Mouse (Mus musculus) embryonic facial prominence, embryonic 11.5 days (tissue): ENCODE measurements at regions not wholly inside any gene's neighbourhood (a gene's known extent, or its start where the extent isn't known, plus 50 kb on each side); places are given as distances from the start of the nearest gene placed in this dataset.

Experiments used
- ATAC-seq: fragments of 200-750 bp; cut with Nextera tagmentation; replicated peaks from 2 replicates; pipeline ENCODE4 v1.8.0; 2017; ENCODE audit warnings: low read depth; ENCODE audit not compliant: insufficient number of reproducible peaks, low FRiP score, low TSS enrichment
- DNase-seq: peaks from one replicate; pipeline ENCODE4 v3.0.0-alpha.2; 2015; ENCODE audit warnings: low spot score
- H3K27ac ChIP-seq: fragments of 300-500 bp; sonication (generic); replicated peaks from 2 replicates; pipeline ENCODE4 v1.5.1; 2014; ENCODE audit warnings: mild to moderate bottlenecking, low read depth, low read length, control low read depth
- H3K27me3 ChIP-seq: fragments of 300-500 bp; sonication (generic); 2 replicates; pipeline ENCODE4 v1.6.1; 2014; ENCODE audit warnings: mild to moderate bottlenecking, low read length, moderate library complexity, mixed read lengths; ENCODE audit not compliant: control insufficient read depth, insufficient read depth
- H3K36me3 ChIP-seq: fragments of 300-500 bp; sonication (generic); replicated peaks from 2 replicates; pipeline ENCODE4 v1.6.1; 2014; ENCODE audit warnings: low read depth, mild to moderate bottlenecking, low read length, moderate library complexity, mixed read lengths; ENCODE audit not compliant: control insufficient read depth, insufficient read depth
- H3K4me1 ChIP-seq: fragments of 300-500 bp; sonication (generic); 2 replicates; pipeline ENCODE4 v1.6.1; 2014; ENCODE audit warnings: low read length, mixed read lengths; ENCODE audit not compliant: control insufficient read depth, insufficient read depth
- H3K4me2 ChIP-seq: fragments of 300-500 bp; sonication (generic); 2 replicates; pipeline ENCODE4 v1.6.1; 2014; ENCODE audit warnings: low read depth, mild to moderate bottlenecking, control low read depth, low read length, moderate library complexity
- H3K4me3 ChIP-seq: fragments of 300-500 bp; sonication (generic); 2 replicates; pipeline ENCODE4 v1.5.1; 2014; ENCODE audit warnings: low read depth, low read length, control low read depth
- H3K9ac ChIP-seq: fragments of 300-500 bp; sonication (generic); replicated peaks from 2 replicates; pipeline ENCODE4 v1.6.1; 2014; ENCODE audit warnings: mild to moderate bottlenecking, control low read depth, low read length
- H3K9me3 ChIP-seq: fragments of 300-500 bp; sonication (generic); replicated peaks from 2 replicates; pipeline ENCODE4 v1.6.1; 2016; ENCODE audit warnings: mild to moderate bottlenecking, low read length, inconsistent platforms, mixed read lengths; ENCODE audit not compliant: control insufficient read depth
- WGBS: fragments of 180-500 bp; shearing (Covaris S2); extraction: QIAGEN DNeasy Blood & Tissue Kit; methylation state at CpG from one replicate; pipeline ENCODE4 v1.1.7; 2014; 5-methylcytosine and 5-hydroxymethylcytosine counted together

DNA sequence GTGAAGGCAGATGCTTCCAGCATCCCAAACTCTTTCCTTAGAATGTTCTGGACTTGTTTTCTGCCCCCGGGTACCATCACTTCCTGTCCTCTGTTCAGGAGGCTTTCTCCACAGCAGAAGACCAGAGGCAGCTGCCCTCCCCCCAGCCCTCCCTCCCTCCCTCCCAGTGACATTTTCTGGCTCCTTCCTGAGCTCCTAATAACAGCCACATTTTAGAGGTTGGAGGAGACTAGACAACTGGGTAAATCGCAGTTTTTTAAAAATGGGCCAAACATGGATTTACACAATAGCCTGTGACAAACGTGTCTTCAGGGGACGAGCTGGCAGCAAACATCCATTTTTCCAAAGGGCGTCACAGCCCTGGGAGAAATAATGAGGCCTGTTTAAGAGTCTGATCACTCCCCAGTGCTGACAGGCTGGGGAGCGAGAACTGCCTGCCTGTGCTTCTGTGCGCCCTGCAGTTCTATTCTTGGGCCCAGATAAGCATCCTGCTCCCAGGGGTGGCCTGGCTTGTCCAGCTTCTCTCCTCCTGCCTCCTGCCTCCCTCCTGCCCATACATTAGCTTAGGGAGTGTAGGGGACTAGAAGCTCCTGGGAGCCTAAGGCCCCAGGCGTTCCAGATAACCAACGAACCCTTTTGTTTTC lies 299.7 kb downstream of the Matn1 start:
- ATAC-seq: no peak
- no peaks in the 10 kb centered on the region for H3K4me1 ChIP-seq
- H3K9me3 ChIP-seq: no peaks in the 10 kb centered on the region
- H3K27ac ChIP-seq: no peak overlapping the region
- no peaks in the 10 kb centered on the region for H3K27me3 ChIP-seq
- 29% methylated on average over 9 of the region's 9 CpGs for WGBS
- no peaks in the 10 kb centered on the region for H3K36me3 ChIP-seq
- peak overlapping the region; percentile 28; the same call in 1 of the 2 replicates for H3K9ac ChIP-seq
- no peak for DNase-seq
- no peak overlapping the region for H3K4me2 ChIP-seq
- no peak overlapping the region for H3K4me3 ChIP-seq

DNA sequence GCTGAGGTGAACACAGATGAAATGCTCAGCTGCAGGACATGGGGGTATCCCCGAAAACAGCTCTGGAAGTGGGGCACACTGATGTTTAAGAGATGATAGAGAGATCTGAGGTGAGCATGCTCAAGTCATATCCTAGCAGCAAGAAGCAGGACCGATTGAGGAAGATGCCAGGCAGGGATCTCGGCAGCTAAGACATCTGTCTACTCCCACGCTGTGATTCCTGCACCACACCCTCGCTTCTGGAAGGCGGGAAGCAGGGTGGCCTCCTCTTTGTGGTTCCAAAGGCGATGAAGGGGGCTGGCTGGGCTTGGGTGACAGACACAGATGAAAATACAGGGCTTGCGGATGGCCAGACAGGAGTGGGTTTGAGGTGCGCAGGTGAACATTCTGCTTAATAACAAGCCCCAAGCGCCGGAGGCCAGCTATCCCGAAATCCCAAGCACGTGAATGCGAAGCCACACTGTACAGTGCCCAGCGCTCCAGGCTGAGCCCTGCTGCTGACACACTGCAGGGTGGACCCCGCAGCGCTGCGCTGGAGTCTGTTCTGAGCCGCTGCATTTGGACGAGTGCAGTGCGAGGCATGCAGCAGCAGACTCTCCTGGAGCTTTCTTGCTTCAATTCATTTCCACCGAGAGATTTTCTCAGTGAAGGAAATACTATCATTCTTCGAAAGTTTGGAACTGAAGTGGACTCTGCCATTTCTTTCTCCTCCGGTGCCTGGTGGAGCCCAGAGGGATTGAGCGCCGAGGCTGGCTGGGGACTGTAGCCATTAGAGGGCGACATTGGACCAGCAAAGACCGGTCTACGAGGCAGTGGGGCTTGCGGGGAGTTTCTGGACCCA lies 308.6 kb downstream of the Matn1 start:
- no peaks in the 10 kb centered on the region for H3K27me3 ChIP-seq
- peak; percentile 57; the same call in 1 of the 2 replicates for ATAC-seq
- H3K4me1 ChIP-seq: no peaks in the 10 kb centered on the region
- WGBS: 23% methylated on average over 30 of the region's 30 CpGs
- H3K27ac ChIP-seq: no peak overlapping the region
- H3K36me3 ChIP-seq: no peaks in the 10 kb centered on the region
- H3K9ac ChIP-seq: peak overlapping the region; percentile 5; the same call in 1 of the 2 replicates
- no peaks in the 10 kb centered on the region for H3K9me3 ChIP-seq
- H3K4me2 ChIP-seq: peak overlapping the region; percentile 37
- peak overlapping the region; percentile 8; the same call in 1 of the 2 replicates for H3K4me3 ChIP-seq
- DNase-seq: peak; percentile 88

DNA sequence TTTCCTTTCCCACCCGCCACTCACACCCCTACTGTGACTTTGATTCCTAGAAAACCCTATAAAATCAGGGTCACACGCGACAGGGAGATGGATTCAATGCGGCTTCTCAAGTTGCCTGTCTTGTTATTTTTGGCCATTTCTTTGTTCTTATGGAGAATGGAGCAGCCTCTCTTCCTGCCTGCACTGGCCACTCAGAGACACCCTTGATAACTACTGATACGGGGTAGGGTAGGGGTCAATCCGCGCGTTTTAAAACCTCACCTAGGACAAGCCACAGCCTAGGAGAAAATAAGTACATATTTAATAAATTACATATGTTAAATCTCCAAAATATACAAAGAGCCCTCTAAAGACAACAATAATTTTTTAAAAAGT lies 309.2 kb downstream of the Matn1 start:
- H3K9me3 ChIP-seq: no peaks in the 10 kb centered on the region
- no peak overlapping the region for H3K9ac ChIP-seq
- H3K4me2 ChIP-seq: no peak overlapping the region; the same call in 1 of the 2 replicates
- H3K4me3 ChIP-seq: no peak overlapping the region
- H3K36me3 ChIP-seq: no peaks in the 10 kb centered on the region
- no peaks in the 10 kb centered on the region for H3K4me1 ChIP-seq
- DNase-seq: no peak
- 8% methylated on average over 8 of the region's 8 CpGs for WGBS
- H3K27ac ChIP-seq: no peak overlapping the region
- no peak for ATAC-seq
- no peaks in the 10 kb centered on the region for H3K27me3 ChIP-seq

- WGBS: 44% methylated on average over 7 of the region's 7 CpGs
- Histone ChIP-seq H3K36me3 (no peaks in the 10 kb centered on the region), H3K27me3 (no peaks in the 10 kb centered on the region), H3K4me3 (no peak overlapping the region), H3K27ac (no peak overlapping the region), H3K9me3 (no peaks in the 10 kb centered on the region), H3K4me1 (no peaks in the 10 kb centered on the region), H3K9ac (no peak overlapping the region), H3K4me2 (no peak overlapping the region)
- DNase-seq (no peak), ATAC-seq (no peak)
Observed at GRCm38 (mm10) chr4:131254243-131254642, 310.1 kb downstream of the Matn1 start.

GRCm38 (mm10) chr4:131254691-131255090 lies 310.5 kb downstream of the Matn1 start:
- Histone ChIP-seq H3K4me3 (no peak overlapping the region), H3K4me2 (no peak overlapping the region), H3K36me3 (no peaks in the 10 kb centered on the region), H3K9me3 (no peaks in the 10 kb centered on the region), H3K4me1 (no peaks in the 10 kb centered on the region), H3K27ac (no peak overlapping the region), H3K9ac (no peak overlapping the region), H3K27me3 (no peaks in the 10 kb centered on the region)
- WGBS: 43% methylated on average over 6 of the region's 6 CpGs
- ATAC-seq (no peak), DNase-seq (peak; percentile 56)

DNA sequence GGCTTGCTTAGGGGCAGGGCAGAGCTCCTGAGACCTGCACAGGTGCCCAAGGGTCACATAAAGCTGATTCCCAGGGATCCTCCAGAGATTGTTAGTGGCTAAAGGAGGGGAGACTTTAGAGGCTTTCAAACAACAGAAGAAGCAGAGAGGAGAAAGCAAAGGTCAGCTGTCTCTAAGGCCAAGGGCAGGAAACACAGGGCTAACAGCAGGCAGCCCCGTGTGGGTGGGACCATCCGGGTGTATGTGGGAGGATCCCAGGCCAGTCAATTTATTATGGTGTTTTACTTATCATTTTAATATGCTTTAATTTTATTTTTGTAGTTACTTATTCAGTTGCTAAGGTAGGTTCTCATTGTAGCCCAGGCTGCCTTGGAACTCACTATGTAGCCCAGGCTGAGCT lies 317.1 kb downstream of the Matn1 start:
- H3K36me3 ChIP-seq: no peaks in the 10 kb centered on the region
- WGBS: 62% methylated on average over 2 of the region's 2 CpGs
- H3K27me3 ChIP-seq: no peaks in the 10 kb centered on the region
- no peak overlapping the region for H3K4me2 ChIP-seq
- H3K9ac ChIP-seq: no peak overlapping the region
- ATAC-seq: no peak
- DNase-seq: no peak
- no peaks in the 10 kb centered on the region for H3K9me3 ChIP-seq
- no peak overlapping the region for H3K4me3 ChIP-seq
- H3K27ac ChIP-seq: no peak overlapping the region
- H3K4me1 ChIP-seq: no peaks in the 10 kb centered on the region

- WGBS: 67% methylated on average over 6 of the region's 6 CpGs
- H3K4me1 ChIP-seq: no peaks in the 10 kb centered on the region
- ATAC-seq (no peak), DNase-seq (no peak)
- no peak overlapping the region for H3K27ac ChIP-seq
- no peak overlapping the region for H3K4me3 ChIP-seq
- no peak overlapping the region for H3K4me2 ChIP-seq
- H3K9me3 ChIP-seq: no peaks in the 10 kb centered on the region
- H3K36me3 ChIP-seq: no peaks in the 10 kb centered on the region
- H3K27me3 ChIP-seq: no peaks in the 10 kb centered on the region; the same call in 1 of the 2 replicates
- no peak overlapping the region for H3K9ac ChIP-seq
Observed at GRCm38 (mm10) chr4:131262909-131263308, 318.7 kb downstream of the Matn1 start.

DNA sequence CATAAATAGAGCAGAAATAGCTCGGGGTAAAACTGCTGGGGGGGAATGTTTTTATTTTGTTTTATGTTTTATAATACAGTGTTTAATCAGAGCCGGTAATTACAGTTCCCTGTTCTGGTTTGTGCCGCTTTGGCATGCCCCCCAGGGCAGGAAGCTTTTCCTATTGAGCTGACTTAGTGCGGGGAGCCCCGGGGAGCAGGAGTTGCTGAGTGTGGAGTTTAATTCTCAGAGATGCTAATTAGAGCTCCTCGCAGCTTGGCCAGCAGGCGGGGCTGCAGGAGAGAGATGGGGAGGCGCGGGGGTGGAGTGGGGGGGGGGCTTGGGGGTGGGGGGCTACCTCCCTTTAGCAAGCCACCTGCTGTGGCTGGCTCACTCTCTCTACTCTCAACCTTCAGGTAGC lies 322.6 kb downstream of the Matn1 start:
- H3K9me3 ChIP-seq: no peaks in the 10 kb centered on the region
- H3K4me1 ChIP-seq: no peaks in the 10 kb centered on the region
- ATAC-seq (no peak), DNase-seq (no peak)
- H3K27ac ChIP-seq: no peak overlapping the region
- WGBS: 8% methylated on average over 9 of the region's 9 CpGs
- H3K9ac ChIP-seq: no peak overlapping the region
- no peak overlapping the region for H3K4me3 ChIP-seq
- H3K36me3 ChIP-seq: no peaks in the 10 kb centered on the region
- H3K27me3 ChIP-seq: no peaks in the 10 kb centered on the region; the same call in 1 of the 2 replicates
- H3K4me2 ChIP-seq: no peak overlapping the region
